Mouse (Mus musculus): ENCODE measurements around the gene Vezf1.

DNA sequence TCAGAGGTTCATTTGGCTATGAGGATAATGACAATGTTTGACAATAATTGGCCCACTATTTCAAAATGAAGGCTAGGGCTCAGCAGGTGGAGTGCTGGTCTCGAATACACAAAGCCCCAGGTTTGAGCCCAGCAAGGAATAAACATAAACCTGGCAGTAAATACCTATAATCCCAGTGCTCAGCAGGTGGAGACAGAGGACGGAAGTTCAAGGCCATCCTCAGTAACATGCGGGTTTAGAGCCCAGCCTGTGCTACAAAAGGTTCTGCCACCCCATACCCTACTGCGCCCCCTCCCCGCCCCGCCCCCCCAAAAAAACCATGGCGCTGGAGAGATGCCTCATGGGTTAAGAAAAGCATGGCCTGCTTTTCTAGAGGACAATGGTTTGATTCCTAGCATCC lies 32.1 kb upstream of the Vezf1 start:
- TF ChIP-seq MYC (IDR thresholded peaks at IDR 0.05; ENCODE audit: low read depth, low read length), result no peak
- no peak for TF ChIP-seq JUND (IDR thresholded peaks at IDR 0.05; ENCODE audit: low read depth, low read length)
- TF ChIP-seq USF1 (IDR thresholded peaks at IDR 0.05; ENCODE audit: low read depth, low read length), result no peak
- no peak for TF ChIP-seq E2F4 (IDR thresholded peaks at IDR 0.05; ENCODE audit: borderline replicate concordance, low read depth, low read length)
- TF ChIP-seq RCOR1 (IDR thresholded peaks at IDR 0.05; ENCODE audit: low read depth, low read length), result no peak
- no peak for TF ChIP-seq MAZ (IDR thresholded peaks at IDR 0.05; ENCODE audit: low read depth, low read length)
- no peak for TF ChIP-seq EP300 (IDR thresholded peaks at IDR 0.05; ENCODE audit: low read depth in 1 of 2, low read length in 2 of 2)
- TF ChIP-seq MAFK (IDR thresholded peaks at IDR 0.05; ENCODE audit: borderline replicate concordance, low read depth, low read length), result no peak
- no peak for TF ChIP-seq POLR2A (IDR thresholded peaks at IDR 0.05; ENCODE audit: control insufficient read depth in 1 of 2, insufficient read depth in 1 of 2, low read depth in 1 of 2, low read length in 2 of 2, poor library complexity in 1 of 2)
- no peak for TF ChIP-seq ZC3H11A (IDR thresholded peaks at IDR 0.05; ENCODE audit: low read depth, low read length)
- TF ChIP-seq ZKSCAN1 (IDR thresholded peaks at IDR 0.05; ENCODE audit: low read depth, low read length), result no peak
- no peak for TF ChIP-seq CTCF (IDR thresholded peaks at IDR 0.05 in 2 of 3, conservative IDR thresholded peaks at IDR 0.05 in 1 of 3; ENCODE audit: control insufficient read depth in 1 of 3, insufficient read depth in 1 of 3, low read depth in 2 of 3, low read length in 3 of 3, poor library complexity in 1 of 3, severe bottlenecking in 1 of 3)
- no peak for TF ChIP-seq SMC3 (IDR thresholded peaks at IDR 0.05; ENCODE audit: low read depth, low read length)
